Mouse (Mus musculus): ENCODE results near the gene Selenot.
"Not testable (repeated sequence)": the region's sequence is repeated elsewhere in the genome, so short reads cannot be mapped to it uniquely, and the experiment has no call there.

Selenot gene

GRCm38 (mm10) chr3:58576137-58577066 is at the start of gene Selenot:
Gene Selenot, plus strand, starts transcription at chr3:58576636.
- CTCF ChIA-PET = no interaction called here

GRCm38 (mm10) chr3:58536573-58536972 is 39.9 kb upstream of the Selenot start:
- CTCF ChIA-PET = no interaction called here

- CTCF ChIA-PET = interaction anchor here (0.5 to 0.6 kb wide), 2 partner anchors 10 to 39 kb away, joined by 4 to 9 read pairs; no protein-coding TSS in a partner anchor
Measured at GRCm38 (mm10) chr3:58552001-58552811, 24.2 kb upstream of the Selenot start.

GRCm38 (mm10) chr3:58556649-58557048 is 19.8 kb upstream of the Selenot start:
- CTCF ChIA-PET = no interaction called here

- CTCF ChIA-PET = no interaction called here
Measured at GRCm38 (mm10) chr3:58559887-58560286, 16.5 kb upstream of the Selenot start.

- CTCF ChIA-PET = no interaction called here
Measured at GRCm38 (mm10) chr3:58561437-58561836, 15.0 kb upstream of the Selenot start.

GRCm38 (mm10) chr3:58570821-58571220 is 5.6 kb upstream of the Selenot start:
- CTCF ChIA-PET = interaction anchor here (0.7 kb wide), 1 partner anchor 40 kb away, joined by 3 read pairs; no protein-coding TSS in a partner anchor

- CTCF ChIA-PET = no interaction called here
Measured at GRCm38 (mm10) chr3:58577067-58577503, 649 bp downstream of the Selenot start.

- CTCF ChIA-PET = no interaction called here
Measured at GRCm38 (mm10) chr3:58577506-58578050, 1.1 kb downstream of the Selenot start.

GRCm38 (mm10) chr3:58581530-58581929 is 5.1 kb downstream of the Selenot start:
- CTCF ChIA-PET = interaction anchor here (0.5 kb wide), 1 partner anchor 8 kb away, joined by 3 read pairs; no protein-coding TSS in a partner anchor

- CTCF ChIA-PET = interaction anchor here (0.6 kb wide), 1 partner anchor 80 kb away, joined by 7 read pairs; no protein-coding TSS in a partner anchor
Measured at GRCm38 (mm10) chr3:58582297-58582696, 5.9 kb downstream of the Selenot start.

GRCm38 (mm10) chr3:58582788-58583426 is 6.5 kb downstream of the Selenot start:
- CTCF ChIA-PET = interaction anchor here (0.7 kb wide), 1 partner anchor 29 kb away, joined by 4 read pairs; no protein-coding TSS in a partner anchor

GRCm38 (mm10) chr3:58590544-58590943 is 14.1 kb downstream of the Selenot start:
- CTCF ChIA-PET = interaction anchor here (0.9 kb wide), 1 partner anchor 11 kb away, joined by 3 read pairs; no protein-coding TSS in a partner anchor

GRCm38 (mm10) chr3:58592666-58593065 is 16.2 kb downstream of the Selenot start:
- CTCF ChIA-PET = not testable (repeated sequence)

- CTCF ChIA-PET = no interaction called here
Measured at GRCm38 (mm10) chr3:58593623-58594022, 17.2 kb downstream of the Selenot start.

GRCm38 (mm10) chr3:58608506-58608905 is 32.1 kb downstream of the Selenot start:
- CTCF ChIA-PET = no interaction called here

- CTCF ChIA-PET = no interaction called here
Measured at GRCm38 (mm10) chr3:58609985-58610384, 33.5 kb downstream of the Selenot start.

- CTCF ChIA-PET = no interaction called here
Measured at GRCm38 (mm10) chr3:58621066-58621465, 44.6 kb downstream of the Selenot start.

GRCm38 (mm10) chr3:58622665-58623394 is 46.4 kb downstream of the Selenot start:
- CTCF ChIA-PET = no interaction called here

- CTCF ChIA-PET = interaction anchor here (0.6 kb wide), 1 partner anchor 562 kb away, joined by 3 read pairs; no protein-coding TSS in a partner anchor
Measured at GRCm38 (mm10) chr3:58624981-58625380, 48.5 kb downstream of the Selenot start.

- CTCF ChIA-PET = no interaction called here
Measured at GRCm38 (mm10) chr3:58631693-58632092, 55.3 kb downstream of the Selenot start.
